ENCODE assay signal across 21 mouse cellular contexts in genomic region chr12:77195044-77195443, GRCm38 (mm10). TPM values are rescaled to one million over a fixed set of nuclear protein-coding genes. Genes with fewer than 3 reads are reported as not detected.
DNase-seq lines count a peak whose midpoint lies in the region; ATAC-seq and TF ChIP-seq lines count a peak whose summit lies in the region.
"Had no signal": no experiment of that assay in that cellular context is flagged by ENCODE, and none has a peak within 500 bp of the region (broad histone marks: within the 10 kb centered on the region; RNA-seq: fewer than 3 reads in every experiment).

No protein-coding gene starts in this region.

- no peak for TF ChIP-seq CTCF in lung, embryonic 14.5 days (IDR thresholded peaks at IDR 0.05; ENCODE audit: low read depth)
- TF ChIP-seq CTCF in lung, adult 2 months (IDR thresholded peaks at IDR 0.05; ENCODE audit: insufficient read depth, low read length): no peak

- WGBS in lung, embryonic 14.5 days: 49% methylated on average over 2 of the region's 2 CpGs
- WGBS in lung, adult 2 months: 56% methylated on average over 2 of the region's 2 CpGs
- WGBS in intestine, embryonic 16.5 days: 70% methylated on average over 2 of the region's 2 CpGs
- WGBS in stomach, embryonic 14.5 days: 53% methylated on average over 2 of the region's 2 CpGs
- WGBS in limb, embryonic 10.5 days: 79% methylated on average over 2 of the region's 2 CpGs
- WGBS in midbrain, embryonic 11.5 days: 63% methylated on average over 2 of the region's 2 CpGs

- H3K9ac ChIP-seq in lung, embryonic 14.5 days: no peak overlapping the region
- no peak overlapping the region for H3K9ac ChIP-seq in intestine, embryonic 16.5 days (ENCODE audit: low read depth, low read length)
- no peak overlapping the region for H3K9ac ChIP-seq in stomach, embryonic 14.5 days (replicated peaks; ENCODE audit: low read depth, low read length)
- H3K9ac ChIP-seq in midbrain, embryonic 11.5 days (ENCODE audit: low read length): no peak overlapping the region
- H3K9ac ChIP-seq: forebrain, embryonic 13.5 days; hindbrain, embryonic 13.5 days; lung, embryonic 15.5 days; neural tube, embryonic 13.5 days had no signal

- no peak for TF ChIP-seq POLR2A in lung, adult 2 months (IDR thresholded peaks at IDR 0.05; ENCODE audit: borderline replicate concordance, extremely low read depth, low read depth, low read length)

- no peak overlapping the region for H3K27ac ChIP-seq in lung, embryonic 14.5 days (ENCODE audit: low read depth)
- no peak overlapping the region for H3K27ac ChIP-seq in intestine, embryonic 16.5 days (ENCODE audit: low read length)
- H3K27ac ChIP-seq in stomach, embryonic 14.5 days (ENCODE audit: low read length): no peak overlapping the region
- H3K27ac ChIP-seq in limb, embryonic 10.5 days: no peak overlapping the region
- H3K27ac ChIP-seq in midbrain, embryonic 11.5 days (ENCODE audit: low read depth, low read length): no peak overlapping the region
- H3K27ac ChIP-seq: forebrain, embryonic 13.5 days; hindbrain, embryonic 13.5 days; lung, embryonic 15.5 days; midbrain, embryonic 10.5 days; neural tube, embryonic 13.5 days had no signal

- no peak overlapping the region for H3K4me3 ChIP-seq in lung, embryonic 14.5 days (ENCODE audit: low read depth, low read length)
- no peak overlapping the region for H3K4me3 ChIP-seq in lung, adult 2 months (replicated peaks; ENCODE audit: extremely low read depth, low read depth, low read length)
- H3K4me3 ChIP-seq in intestine, embryonic 16.5 days (ENCODE audit: low read length): no peak overlapping the region
- H3K4me3 ChIP-seq in stomach, embryonic 14.5 days (ENCODE audit: low read depth, low read length): no peak overlapping the region
- H3K4me3 ChIP-seq in limb, embryonic 10.5 days: no peak overlapping the region
- no peak overlapping the region for H3K4me3 ChIP-seq in midbrain, embryonic 11.5 days (ENCODE audit: low read depth, low read length)
- H3K4me3 ChIP-seq: forebrain, embryonic 13.5 days; hindbrain, embryonic 13.5 days; lung, embryonic 15.5 days; midbrain, embryonic 10.5 days; neural tube, embryonic 13.5 days had no signal

- no peaks in the 10 kb centered on the region for H3K27me3 ChIP-seq in lung, embryonic 14.5 days (ENCODE audit: insufficient read depth, low read length)
- H3K27me3 ChIP-seq in intestine, embryonic 16.5 days (replicated peaks; ENCODE audit: control insufficient read depth, insufficient read depth, low read length): no peaks in the 10 kb centered on the region
- no peaks in the 10 kb centered on the region for H3K27me3 ChIP-seq in stomach, embryonic 14.5 days (ENCODE audit: control insufficient read depth, insufficient read depth, low read length)
- no peaks in the 10 kb centered on the region for H3K27me3 ChIP-seq in limb, embryonic 10.5 days (ENCODE audit: low read depth, poor library complexity, severe bottlenecking)
- no peaks in the 10 kb centered on the region for H3K27me3 ChIP-seq in midbrain, embryonic 11.5 days (ENCODE audit: control insufficient read depth, insufficient read depth, low read length)
- H3K27me3 ChIP-seq: forebrain, embryonic 13.5 days; hindbrain, embryonic 13.5 days; lung, embryonic 15.5 days; neural tube, embryonic 13.5 days had no signal

- DNase-seq in lung, embryonic 14.5 days: peak; percentile 6
- DNase-seq in lung, adult 2 months: no peak
- DNase-seq in B cell, adult 2 months: peak; percentile 40 to 41
- no peak for DNase-seq in right cerebral cortex, postnatal 4 days
- no peak for DNase-seq in limb, embryonic 10.5 days (ENCODE audit: low spot score)
- no peak for DNase-seq in midbrain, embryonic 11.5 days (ENCODE audit: low spot score, missing footprints)
- DNase-seq: cerebellum, postnatal 14 days; gastrocnemius, postnatal 25 days; heart, postnatal 10 days; kidney, adult 8-10 months; kidney, postnatal 36 days; layer of hippocampus, adult 9-11 months; liver; right cerebral cortex, postnatal 14 days had no signal

- peaks cover 6% of the 10 kb centered on the region; the same call in 1 of the 2 replicates for H3K9me3 ChIP-seq in lung, embryonic 14.5 days (ENCODE audit: low read depth, low read length)
- H3K9me3 ChIP-seq in intestine, embryonic 16.5 days (ENCODE audit: control insufficient read depth, low read length): no peaks in the 10 kb centered on the region
- no peaks in the 10 kb centered on the region for H3K9me3 ChIP-seq in stomach, embryonic 14.5 days (ENCODE audit: control insufficient read depth, low read depth, low read length)
- H3K9me3 ChIP-seq in limb, embryonic 10.5 days (replicated peaks): no peaks in the 10 kb centered on the region
- H3K9me3 ChIP-seq in midbrain, embryonic 11.5 days (ENCODE audit: control insufficient read depth, low read length): no peaks in the 10 kb centered on the region
- H3K9me3 ChIP-seq: forebrain, embryonic 13.5 days; hindbrain, embryonic 13.5 days; lung, embryonic 15.5 days; midbrain, embryonic 10.5 days had no signal

- no peak overlapping the region for H3K4me2 ChIP-seq in lung, embryonic 14.5 days
- H3K4me2 ChIP-seq in intestine, embryonic 16.5 days (ENCODE audit: low read depth, low read length): no peak overlapping the region
- H3K4me2 ChIP-seq in stomach, embryonic 14.5 days (replicated peaks; ENCODE audit: low read depth, low read length): no peak overlapping the region
- no peak overlapping the region for H3K4me2 ChIP-seq in midbrain, embryonic 11.5 days
- H3K4me2 ChIP-seq: forebrain, embryonic 13.5 days; hindbrain, embryonic 13.5 days; lung, embryonic 15.5 days; neural tube, embryonic 13.5 days had no signal

- H3K4me1 ChIP-seq in lung, embryonic 14.5 days (ENCODE audit: insufficient read depth): no peaks in the 10 kb centered on the region
- H3K4me1 ChIP-seq in lung, adult 2 months (ENCODE audit: control insufficient read depth, insufficient read depth, low read length): peaks cover 2% of the 10 kb centered on the region; the same call in 1 of the 2 replicates
- no peaks in the 10 kb centered on the region; the same call in 1 of the 2 replicates for H3K4me1 ChIP-seq in intestine, embryonic 16.5 days (ENCODE audit: control insufficient read depth, insufficient read depth, low read length)
- no peaks in the 10 kb centered on the region for H3K4me1 ChIP-seq in stomach, embryonic 14.5 days (ENCODE audit: control insufficient read depth, insufficient read depth, low read length)
- peaks cover 2% of the 10 kb centered on the region; the same call in 1 of the 2 replicates for H3K4me1 ChIP-seq in limb, embryonic 10.5 days
- H3K4me1 ChIP-seq in midbrain, embryonic 11.5 days (ENCODE audit: control insufficient read depth, insufficient read depth, low read length): no peaks in the 10 kb centered on the region
- H3K4me1 ChIP-seq: forebrain, embryonic 13.5 days; hindbrain, embryonic 13.5 days; lung, embryonic 15.5 days; neural tube, embryonic 13.5 days had no signal

- ATAC-seq in lung, embryonic 14.5 days (ENCODE audit: insufficient read depth): no peak
- peak; percentile 65; the same call in 1 of the 2 replicates for ATAC-seq in intestine, embryonic 16.5 days
- ATAC-seq in stomach, embryonic 14.5 days (ENCODE audit: insufficient number of reproducible peaks, insufficient read depth, low FRiP score, low read depth): peak; percentile 60; the same call in 1 of the 2 replicates
- no peak for ATAC-seq in midbrain, embryonic 11.5 days (ENCODE audit: low FRiP score)
- ATAC-seq: forebrain, embryonic 13.5 days had no signal

- no peaks in the 10 kb centered on the region for H3K36me3 ChIP-seq in lung, embryonic 14.5 days (ENCODE audit: insufficient read depth)
- H3K36me3 ChIP-seq in intestine, embryonic 16.5 days (ENCODE audit: control insufficient read depth, insufficient read depth, low read length): no peaks in the 10 kb centered on the region
- no peaks in the 10 kb centered on the region for H3K36me3 ChIP-seq in stomach, embryonic 14.5 days (ENCODE audit: control insufficient read depth, insufficient read depth, low read length)
- H3K36me3 ChIP-seq in limb, embryonic 10.5 days: no peaks in the 10 kb centered on the region
- H3K36me3 ChIP-seq in midbrain, embryonic 11.5 days (ENCODE audit: control insufficient read depth, insufficient read depth, low read length): no peaks in the 10 kb centered on the region
- H3K36me3 ChIP-seq: hindbrain, embryonic 13.5 days; lung, embryonic 15.5 days; midbrain, embryonic 10.5 days; neural tube, embryonic 13.5 days had no signal

RNA-seq across cellular contexts. Expression of gene Fut8, which starts 42.9 kb away (rescaled TPM):
- polyA plus RNA-seq in lung, embryonic 14.5 days (2014; fragmentation: Nextera tagmentation; extraction: Ambion mirVana): 28.5 and 29.4 TPM in 2 replicates
- 9.4 and 12.4 TPM in 2 replicates for polyA plus RNA-seq in lung, adult 2 months (2012; rRNA removed)
- 16.2 and 16.5 TPM in 2 replicates for polyA plus RNA-seq in intestine, embryonic 16.5 days (2015; fragmentation: Nextera tagmentation; extraction: Ambion mirVana)
- 35.5 and 36.6 TPM in 2 replicates for polyA plus RNA-seq in stomach, embryonic 14.5 days (2014; fragmentation: Nextera tagmentation; extraction: Ambion mirVana)
- polyA plus RNA-seq in limb, embryonic 10.5 days (2016; fragmentation: Nextera tagmentation; extraction: Ambion mirVana): 19.3 and 21.1 TPM in 2 replicates
- polyA plus RNA-seq in midbrain, embryonic 11.5 days (2014; fragmentation: Nextera tagmentation; extraction: Ambion mirVana): 34.7 and 35.7 TPM in 2 replicates

Comparison
In these comparisons a context has a peak if more than half of its experiments do, and no peak if none do; other contexts are left out.
1. DNase-seq: peak in lung, embryonic 14.5 days (single experiment) and B cell, adult 2 months (2 of 2); none in lung, adult 2 months (single experiment), right cerebral cortex, postnatal 4 days (single experiment), limb, embryonic 10.5 days (single experiment) and midbrain, embryonic 11.5 days (single experiment).
2. ATAC-seq: peak in intestine, embryonic 16.5 days (single experiment) and stomach, embryonic 14.5 days (single experiment); none in lung, embryonic 14.5 days (single experiment) and midbrain, embryonic 11.5 days (single experiment).